In the genomic region with DNA sequence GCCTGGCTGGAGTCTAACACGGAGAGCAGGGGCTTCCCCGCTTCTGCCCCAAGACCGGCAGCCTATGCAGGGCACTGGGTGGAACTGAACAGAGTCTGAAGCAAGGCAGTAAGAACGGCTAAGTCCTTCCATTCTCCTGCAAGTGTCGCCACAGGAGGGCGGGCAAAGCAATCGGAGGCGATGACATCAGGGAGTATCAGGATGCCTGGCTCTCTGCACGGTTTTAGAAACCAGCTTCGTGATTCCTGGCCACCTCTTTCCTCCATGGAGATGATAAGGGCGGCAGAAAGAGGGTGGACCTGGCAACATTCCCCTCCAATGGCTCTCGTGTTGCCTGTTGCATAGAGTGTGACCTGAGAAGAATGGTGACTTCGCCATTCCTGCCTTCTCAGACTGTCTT, we compare ENCODE assay signal across 9 mouse cellular contexts. TPM values are rescaled to one million over a fixed set of nuclear protein-coding genes. Genes with fewer than 3 reads are reported as not detected.
DNase-seq lines count a peak whose midpoint lies in the region; ATAC-seq lines count a peak whose summit lies in the region.
"Had no signal": no experiment of that assay in that cellular context is flagged by ENCODE, and none has a peak within 500 bp of the region (broad histone marks: within the 10 kb centered on the region; RNA-seq: fewer than 3 reads in every experiment).

No protein-coding gene starts in this region.

- peaks cover 4% of the 10 kb centered on the region; the same call in 1 of the 2 replicates for H3K4me1 ChIP-seq in lung, embryonic 15.5 days
- H3K4me1 ChIP-seq in forebrain, embryonic 16.5 days (replicated peaks; ENCODE audit: control insufficient read depth, insufficient read depth, low read length), result peaks cover 6% of the 10 kb centered on the region
- peaks cover 6% of the 10 kb centered on the region for H3K4me1 ChIP-seq in liver, embryonic 11.5 days (replicated peaks; ENCODE audit: control insufficient read depth, insufficient read depth, low read length)
- H3K4me1 ChIP-seq in stomach, embryonic 16.5 days (ENCODE audit: control insufficient read depth, insufficient read depth, low read length), result 0 out of 2 replicates have a peak, but pooled peaks cover 12% of the 10 kb centered on the region

- WGBS in lung, embryonic 15.5 days, result 4% methylated on average over 13 of the region's 13 CpGs
- 3% methylated on average over 13 of the region's 13 CpGs for WGBS in forebrain, embryonic 16.5 days
- 12% methylated on average over 13 of the region's 13 CpGs for WGBS in liver, embryonic 11.5 days
- WGBS in stomach, embryonic 16.5 days, result 7% methylated on average over 13 of the region's 13 CpGs

- H3K27me3 ChIP-seq in lung, embryonic 15.5 days, result peaks cover 10% of the 10 kb centered on the region; the same call in 1 of the 2 replicates
- H3K27me3 ChIP-seq in forebrain, embryonic 16.5 days (replicated peaks; ENCODE audit: control insufficient read depth, insufficient read depth, low read length), result no peaks in the 10 kb centered on the region
- H3K27me3 ChIP-seq in liver, embryonic 11.5 days (replicated peaks; ENCODE audit: control insufficient read depth, insufficient read depth, low read length), result 0 out of 2 replicates have a peak, but pooled peaks cover 3% of the 10 kb centered on the region
- no peaks in the 10 kb centered on the region for H3K27me3 ChIP-seq in stomach, embryonic 16.5 days (ENCODE audit: control insufficient read depth, insufficient read depth, low read length)

- H3K4me2 ChIP-seq in lung, embryonic 15.5 days, result peak overlapping the region; percentile 31
- H3K4me2 ChIP-seq in forebrain, embryonic 16.5 days (ENCODE audit: low read length), result peak overlapping the region; percentile 51
- H3K4me2 ChIP-seq in liver, embryonic 11.5 days, result peak overlapping the region; percentile 20; the same call in 1 of the 2 replicates
- peak overlapping the region; percentile 42 for H3K4me2 ChIP-seq in stomach, embryonic 16.5 days (ENCODE audit: low read depth, low read length)

- H3K36me3 ChIP-seq in lung, embryonic 15.5 days, result peaks cover 17% of the 10 kb centered on the region
- peaks cover 15% of the 10 kb centered on the region for H3K36me3 ChIP-seq in forebrain, embryonic 16.5 days (ENCODE audit: control insufficient read depth, insufficient read depth)
- H3K36me3 ChIP-seq in liver, embryonic 11.5 days (ENCODE audit: control insufficient read depth, insufficient read depth, low read length), result peaks cover 15% of the 10 kb centered on the region
- peaks cover 13% of the 10 kb centered on the region for H3K36me3 ChIP-seq in stomach, embryonic 16.5 days (ENCODE audit: control insufficient read depth, insufficient read depth, low read length)

- H3K9ac ChIP-seq in lung, embryonic 15.5 days, result no peak overlapping the region
- peak overlapping the region; percentile 34; the same call in 1 of the 2 replicates for H3K9ac ChIP-seq in forebrain, embryonic 16.5 days (replicated peaks; ENCODE audit: low read depth, low read length)
- H3K9ac ChIP-seq in liver, embryonic 11.5 days (ENCODE audit: low read depth, low read length), result no peak overlapping the region
- H3K9ac ChIP-seq in stomach, embryonic 16.5 days (ENCODE audit: low read length), result 0 out of 2 replicates have a peak overlapping the region, but pooled peaks have one; percentile 46

- H3K9me3 ChIP-seq in lung, embryonic 15.5 days, result no peaks in the 10 kb centered on the region
- H3K9me3 ChIP-seq in forebrain, embryonic 16.5 days (ENCODE audit: control insufficient read depth, low read length), result no peaks in the 10 kb centered on the region
- H3K9me3 ChIP-seq in liver, embryonic 11.5 days (ENCODE audit: control insufficient read depth, low read length), result no peaks in the 10 kb centered on the region
- H3K9me3 ChIP-seq in stomach, embryonic 16.5 days (replicated peaks; ENCODE audit: control insufficient read depth, low read length), result no peaks in the 10 kb centered on the region

- no peak for ATAC-seq in lung, embryonic 15.5 days (ENCODE audit: borderline replicate concordance, extremely low read depth, low FRiP score, low TSS enrichment)
- ATAC-seq in forebrain, embryonic 16.5 days, result no peak
- no peak for ATAC-seq in liver, embryonic 11.5 days (replicated peaks; ENCODE audit: low FRiP score)
- no peak; the same call in 1 of the 2 replicates for ATAC-seq in stomach, embryonic 16.5 days (ENCODE audit: insufficient read depth, low FRiP score)

- H3K27ac ChIP-seq in lung, embryonic 15.5 days, result no peak overlapping the region
- no peak overlapping the region for H3K27ac ChIP-seq in forebrain, embryonic 16.5 days (ENCODE audit: low read length)
- no peak overlapping the region for H3K27ac ChIP-seq in liver, embryonic 11.5 days (ENCODE audit: low read depth, low read length)
- H3K27ac ChIP-seq in stomach, embryonic 16.5 days (ENCODE audit: low read length), result no peak overlapping the region

- H3K4me3 ChIP-seq in lung, embryonic 15.5 days, result peak overlapping the region; percentile 2; the same call in 1 of the 2 replicates
- peak overlapping the region; percentile 24 for H3K4me3 ChIP-seq in forebrain, embryonic 16.5 days (replicated peaks; ENCODE audit: low read length)
- H3K4me3 ChIP-seq in liver, embryonic 11.5 days (ENCODE audit: low read depth, low read length), result no peak overlapping the region
- peak overlapping the region; percentile 13 for H3K4me3 ChIP-seq in stomach, embryonic 16.5 days (replicated peaks; ENCODE audit: low read length)

- DNase-seq in lung, postnatal 10 days, result no peak
- no peak for DNase-seq in liver, embryonic 11.5 days (ENCODE audit: low spot score)
- no peak for DNase-seq in right cerebral cortex, postnatal 25 days
- no peak for DNase-seq in thymus, postnatal 10 days (ENCODE audit: low spot score in 2 of 2)
- no peak for DNase-seq in urinary bladder, postnatal 10 days (ENCODE audit: low spot score)
- DNase-seq: adrenal gland, adult 2 months had no signal

RNA-seq across cellular contexts. Expression of a gene that starts 28.2 kb away (rescaled TPM):
- polyA plus RNA-seq in lung, embryonic 15.5 days (2015; fragmentation: Nextera tagmentation; extraction: Ambion mirVana), result 74.0 and 78.8 TPM in 2 replicates
- polyA plus RNA-seq in forebrain, embryonic 16.5 days (2015; fragmentation: Nextera tagmentation; extraction: Ambion mirVana), result 83.0 and 93.0 TPM in 2 replicates
- polyA plus RNA-seq in liver, embryonic 11.5 days (2014; fragmentation: Nextera tagmentation; extraction: Ambion mirVana), result 37.8 and 41.9 TPM in 2 replicates
- 42.7 and 46.2 TPM in 2 replicates for polyA plus RNA-seq in stomach, embryonic 16.5 days (2015; fragmentation: Nextera tagmentation; extraction: Ambion mirVana)

RNA-seq across cellular contexts. Expression of a gene that starts 32.2 kb away (rescaled TPM):
- 22.4 and 27.3 TPM in 2 replicates for polyA plus RNA-seq in lung, embryonic 15.5 days (2015; fragmentation: Nextera tagmentation; extraction: Ambion mirVana)
- polyA plus RNA-seq in forebrain, embryonic 16.5 days (2015; fragmentation: Nextera tagmentation; extraction: Ambion mirVana), result 58.1 and 58.2 TPM in 2 replicates
- 69.3 and 73.6 TPM in 2 replicates for polyA plus RNA-seq in liver, embryonic 11.5 days (2014; fragmentation: Nextera tagmentation; extraction: Ambion mirVana)
- polyA plus RNA-seq in stomach, embryonic 16.5 days (2015; fragmentation: Nextera tagmentation; extraction: Ambion mirVana), result 33.1 TPM in 2 replicates

Comparison
In these comparisons a context has a peak if more than half of its experiments do, and no peak if none do; other contexts are left out.
1. H3K9ac ChIP-seq: peak in forebrain, embryonic 16.5 days (single experiment) and stomach, embryonic 16.5 days (single experiment); none in lung, embryonic 15.5 days (single experiment) and liver, embryonic 11.5 days (single experiment).
2. Peak in every context shown above with its lines, with median percentiles within 50 percentile points of each other: H3K4me2 ChIP-seq.